Mouse (Mus musculus): ENCODE results near the gene Tmed4. TPM values are rescaled to one million over a fixed set of nuclear protein-coding genes. Genes with fewer than 3 reads are reported as not detected.

The Tmed4 gene
- polyA plus RNA-seq (2012; fragmentation: generic; extraction: Trizol) = 66.9 TPM

- peak within 1 kb of the TSS; percentile 51 for H3K4me3 ChIP-seq
- H3ac ChIP-seq (ENCODE audit: control insufficient read depth, insufficient read length) = peak within 1 kb of the TSS; percentile 13
- peak; percentile 100 for TF ChIP-seq POLR2AphosphoS2 (IDR thresholded peaks at IDR 0.05; ENCODE audit: insufficient read length, low read depth)
- peak; percentile 48 for TF ChIP-seq REST (IDR thresholded peaks at IDR 0.05; ENCODE audit: insufficient read depth, insufficient read length)
- TF ChIP-seq MYOG (IDR thresholded peaks at IDR 0.05; ENCODE audit: control insufficient read depth in 1 of 3, insufficient read depth in 1 of 3, insufficient read length in 2 of 3, low read depth in 2 of 3) = peak in 2 of 3 experiments; percentile 88 to 95
- TF ChIP-seq TCF3 (IDR thresholded peaks at IDR 0.05; ENCODE audit: insufficient read length, low read depth) = peak; percentile 61
- TF ChIP-seq SRF (IDR thresholded peaks at IDR 0.05; ENCODE audit: control insufficient read depth, insufficient read length, low read depth) = peak; percentile 75
- TF ChIP-seq MYOD1 (IDR thresholded peaks at IDR 0.05; ENCODE audit: control insufficient read depth in 1 of 3, insufficient read length in 2 of 3, low read depth in 2 of 3) = peak; percentile 37 to 100 (median 98)
- no peak for TF ChIP-seq CEBPB (IDR thresholded peaks at IDR 0.05; ENCODE audit: insufficient read depth, poor library complexity, severe bottlenecking)
- TF ChIP-seq MAX (IDR thresholded peaks at IDR 0.05; ENCODE audit: low read depth) = no peak
- TF ChIP-seq TCF12 (IDR thresholded peaks at IDR 0.05; ENCODE audit: insufficient read depth, poor library complexity, severe bottlenecking) = no peak
- peak; percentile 100 for TF ChIP-seq POLR2A (IDR thresholded peaks at IDR 0.05; ENCODE audit: insufficient read length, low read depth)
- no peak for TF ChIP-seq E2F4 (IDR thresholded peaks at IDR 0.05; ENCODE audit: insufficient read depth)
- no peak for TF ChIP-seq USF1 (IDR thresholded peaks at IDR 0.05; ENCODE audit: low read depth)
Observed at GRCm38 (mm10) chr11:6274387-6275093, at the start of gene Tmed4. Gene Tmed4, minus strand, starts transcription at chr11:6274870.

GRCm38 (mm10) chr11:6323348-6323747, 48.7 kb upstream of the Tmed4 start:
- Histone ChIP-seq H3K36me3 (ENCODE audit: control insufficient read depth, insufficient read depth) (peaks cover 20% of the 10 kb centered on the region), H3K4me2 (ENCODE audit: low read depth) (no peak overlapping the region), H3K79me2 (ENCODE audit: control insufficient read depth, insufficient read depth) (no peaks in the 10 kb centered on the region), H3K27me3 (ENCODE audit: control insufficient read depth, insufficient read depth, insufficient read length) (no peaks in the 10 kb centered on the region), H3K4me3 (no peak overlapping the region), H3ac (ENCODE audit: control insufficient read depth, insufficient read length) (no peak overlapping the region)
- no peak for TF ChIP-seq TCF3 (IDR thresholded peaks at IDR 0.05; ENCODE audit: insufficient read length, low read depth)
- TF ChIP-seq CEBPB (IDR thresholded peaks at IDR 0.05; ENCODE audit: insufficient read depth, poor library complexity, severe bottlenecking) = no peak
- no peak for TF ChIP-seq E2F4 (IDR thresholded peaks at IDR 0.05; ENCODE audit: insufficient read depth)
- no peak for TF ChIP-seq SRF (IDR thresholded peaks at IDR 0.05; ENCODE audit: control insufficient read depth, insufficient read length, low read depth)
- TF ChIP-seq REST (IDR thresholded peaks at IDR 0.05; ENCODE audit: insufficient read depth, insufficient read length) = no peak
- no peak for TF ChIP-seq USF1 (IDR thresholded peaks at IDR 0.05; ENCODE audit: low read depth)
- no peak for TF ChIP-seq MAX (IDR thresholded peaks at IDR 0.05; ENCODE audit: low read depth)
- no peak for TF ChIP-seq MYOD1 (IDR thresholded peaks at IDR 0.05; ENCODE audit: control insufficient read depth in 1 of 3, insufficient read length in 2 of 3, low read depth in 2 of 3)
- TF ChIP-seq MYOG (IDR thresholded peaks at IDR 0.05; ENCODE audit: control insufficient read depth in 1 of 3, insufficient read depth in 1 of 3, insufficient read length in 2 of 3, low read depth in 2 of 3) = no peak
- no peak for TF ChIP-seq POLR2A (IDR thresholded peaks at IDR 0.05; ENCODE audit: insufficient read length, low read depth)
- TF ChIP-seq POLR2AphosphoS2 (IDR thresholded peaks at IDR 0.05; ENCODE audit: insufficient read length, low read depth) = no peak
- TF ChIP-seq TCF12 (IDR thresholded peaks at IDR 0.05; ENCODE audit: insufficient read depth, poor library complexity, severe bottlenecking) = no peak

More at GRCm38 (mm10) chr11:6274387-6275093, at the start of gene Tmed4:
- Histone ChIP-seq H3K27me3 (ENCODE audit: control insufficient read depth, insufficient read depth, insufficient read length) (no peaks in the 10 kb centered on the region), H3K79me2 (ENCODE audit: control insufficient read depth, insufficient read depth) (peaks cover 18% of the 10 kb centered on the region), H3K36me3 (ENCODE audit: control insufficient read depth, insufficient read depth) (peaks cover 4% of the 10 kb centered on the region), H3K4me2 (ENCODE audit: low read depth) (peak within 1 kb of the TSS; percentile 98)

- Histone ChIP-seq H3K79me2 (ENCODE audit: control insufficient read depth, insufficient read depth) (no peaks in the 10 kb centered on the region), H3K4me2 (ENCODE audit: low read depth) (no peak overlapping the region), H3ac (ENCODE audit: control insufficient read depth, insufficient read length) (no peak overlapping the region), H3K4me3 (no peak overlapping the region), H3K27me3 (ENCODE audit: control insufficient read depth, insufficient read depth, insufficient read length) (no peaks in the 10 kb centered on the region), H3K36me3 (ENCODE audit: control insufficient read depth, insufficient read depth) (peaks cover 20% of the 10 kb centered on the region)
- TF ChIP-seq POLR2A (IDR thresholded peaks at IDR 0.05; ENCODE audit: insufficient read length, low read depth) = no peak
- TF ChIP-seq REST (IDR thresholded peaks at IDR 0.05; ENCODE audit: insufficient read depth, insufficient read length) = no peak
- TF ChIP-seq USF1 (IDR thresholded peaks at IDR 0.05; ENCODE audit: low read depth) = no peak
- TF ChIP-seq E2F4 (IDR thresholded peaks at IDR 0.05; ENCODE audit: insufficient read depth) = no peak
- no peak for TF ChIP-seq MYOD1 (IDR thresholded peaks at IDR 0.05; ENCODE audit: control insufficient read depth in 1 of 3, insufficient read length in 2 of 3, low read depth in 2 of 3)
- no peak for TF ChIP-seq SRF (IDR thresholded peaks at IDR 0.05; ENCODE audit: control insufficient read depth, insufficient read length, low read depth)
- no peak for TF ChIP-seq TCF3 (IDR thresholded peaks at IDR 0.05; ENCODE audit: insufficient read length, low read depth)
- TF ChIP-seq MYOG (IDR thresholded peaks at IDR 0.05; ENCODE audit: control insufficient read depth in 1 of 3, insufficient read depth in 1 of 3, insufficient read length in 2 of 3, low read depth in 2 of 3) = no peak
- TF ChIP-seq MAX (IDR thresholded peaks at IDR 0.05; ENCODE audit: low read depth) = no peak
- no peak for TF ChIP-seq TCF12 (IDR thresholded peaks at IDR 0.05; ENCODE audit: insufficient read depth, poor library complexity, severe bottlenecking)
- TF ChIP-seq POLR2AphosphoS2 (IDR thresholded peaks at IDR 0.05; ENCODE audit: insufficient read length, low read depth) = no peak
- TF ChIP-seq CEBPB (IDR thresholded peaks at IDR 0.05; ENCODE audit: insufficient read depth, poor library complexity, severe bottlenecking) = no peak
Observed at GRCm38 (mm10) chr11:6322086-6322485, 47.4 kb upstream of the Tmed4 start.

GRCm38 (mm10) chr11:6319374-6319773, 44.7 kb upstream of the Tmed4 start:
- no peak for TF ChIP-seq POLR2AphosphoS2 (IDR thresholded peaks at IDR 0.05; ENCODE audit: insufficient read length, low read depth)
- peaks cover 29% of the 10 kb centered on the region for H3K36me3 ChIP-seq (ENCODE audit: control insufficient read depth, insufficient read depth)
- H3K4me2 ChIP-seq (ENCODE audit: low read depth) = no peak overlapping the region
- H3K4me3 ChIP-seq = no peak overlapping the region
- no peaks in the 10 kb centered on the region for H3K27me3 ChIP-seq (ENCODE audit: control insufficient read depth, insufficient read depth, insufficient read length)
- H3ac ChIP-seq (ENCODE audit: control insufficient read depth, insufficient read length) = no peak overlapping the region
- H3K79me2 ChIP-seq (ENCODE audit: control insufficient read depth, insufficient read depth) = no peaks in the 10 kb centered on the region

Data from myocyte (in vitro differentiated cells).